Mouse (Mus musculus) layer of hippocampus, postnatal 36 days (tissue): ENCODE measurements around the gene Bco1. TPM values are rescaled to one million over a fixed set of nuclear protein-coding genes. Genes with fewer than 3 reads are reported as not detected.

Experiments
- DNase-seq, 2 experiments: peaks; one replicate each; pipeline ENCODE4 v3.0.0; 2022
- total RNA-seq, 2 experiments: library from RNA; stranded (reverse); gene quantifications; 2 replicates each; pipeline ENCODE4 v1.2.3; 2021

Gene Bco1
- total RNA-seq, 2 experiments from 2014 or later, result 0.20 TPM; not detected in 1

GRCm38 (mm10) chr8:117156149-117156548 is 60.5 kb downstream of the Bco1 start:
- DNase-seq, result no peak

- no peak for DNase-seq
Observed at GRCm38 (mm10) chr8:117156866-117157768, 61.5 kb downstream of the Bco1 start.

GRCm38 (mm10) chr8:117157769-117158091 is 62.1 kb downstream of the Bco1 start:
- DNase-seq, result peak; percentile 96

GRCm38 (mm10) chr8:117158135-117158761 is 62.6 kb downstream of the Bco1 start, which contains the start of gene Gan:
Gene Gan (plus strand): TSS chr8:117158135.
- peak; percentile 22 to 31 for DNase-seq

GRCm38 (mm10) chr8:117159031-117159430 is 63.4 kb downstream of the Bco1 start:
- no peak for DNase-seq

- DNase-seq, result no peak
Observed at GRCm38 (mm10) chr8:117164912-117165311, 69.3 kb downstream of the Bco1 start.

- DNase-seq, result no peak
Observed at GRCm38 (mm10) chr8:117165542-117165941, 69.9 kb downstream of the Bco1 start.

- no peak for DNase-seq
Observed at GRCm38 (mm10) chr8:117166515-117166914, 70.9 kb downstream of the Bco1 start.

- DNase-seq, result no peak
Observed at GRCm38 (mm10) chr8:117167243-117167883, 71.7 kb downstream of the Bco1 start.

GRCm38 (mm10) chr8:117168378-117168777 is 72.7 kb downstream of the Bco1 start:
- no peak for DNase-seq

GRCm38 (mm10) chr8:117171826-117172225 is 76.2 kb downstream of the Bco1 start:
- no peak for DNase-seq

- DNase-seq, result no peak
Observed at GRCm38 (mm10) chr8:117172904-117173303, 77.2 kb downstream of the Bco1 start.

- DNase-seq, result no peak
Observed at GRCm38 (mm10) chr8:117173690-117174089, 78.0 kb downstream of the Bco1 start.

- no peak for DNase-seq
Observed at GRCm38 (mm10) chr8:117174536-117174935, 78.9 kb downstream of the Bco1 start.

- no peak for DNase-seq
Observed at GRCm38 (mm10) chr8:117176308-117176707, 80.7 kb downstream of the Bco1 start.

- no peak for DNase-seq
Observed at GRCm38 (mm10) chr8:117177236-117177635, 81.6 kb downstream of the Bco1 start.

GRCm38 (mm10) chr8:117178039-117178438 is 82.4 kb downstream of the Bco1 start:
- no peak for DNase-seq

GRCm38 (mm10) chr8:117178676-117179075 is 83.0 kb downstream of the Bco1 start:
- DNase-seq, result no peak

- no peak for DNase-seq
Observed at GRCm38 (mm10) chr8:117182746-117183145, 87.1 kb downstream of the Bco1 start.
